Mouse (Mus musculus) layer of hippocampus, postnatal 36 days (tissue): Measurements from ENCODE around the gene Amotl1. TPM values are rescaled to one million over a fixed set of nuclear protein-coding genes. Genes with fewer than 3 reads are reported as not detected.

ENCODE experiments used
- DNase-seq, 2 experiments: peaks; one replicate each; pipeline ENCODE4 v3.0.0; 2022
- total RNA-seq, 2 experiments: library from RNA; stranded (reverse); gene quantifications; 2 replicates each; pipeline ENCODE4 v1.2.3; 2021

Gene Amotl1
- total RNA-seq, 2 experiments from 2014 or later, result 14.3 to 16.1 TPM

GRCm38 (mm10) chr9:14544034-14544757 is 100.7 kb downstream of the Amotl1 start:
- DNase-seq, result no peak

DNA sequence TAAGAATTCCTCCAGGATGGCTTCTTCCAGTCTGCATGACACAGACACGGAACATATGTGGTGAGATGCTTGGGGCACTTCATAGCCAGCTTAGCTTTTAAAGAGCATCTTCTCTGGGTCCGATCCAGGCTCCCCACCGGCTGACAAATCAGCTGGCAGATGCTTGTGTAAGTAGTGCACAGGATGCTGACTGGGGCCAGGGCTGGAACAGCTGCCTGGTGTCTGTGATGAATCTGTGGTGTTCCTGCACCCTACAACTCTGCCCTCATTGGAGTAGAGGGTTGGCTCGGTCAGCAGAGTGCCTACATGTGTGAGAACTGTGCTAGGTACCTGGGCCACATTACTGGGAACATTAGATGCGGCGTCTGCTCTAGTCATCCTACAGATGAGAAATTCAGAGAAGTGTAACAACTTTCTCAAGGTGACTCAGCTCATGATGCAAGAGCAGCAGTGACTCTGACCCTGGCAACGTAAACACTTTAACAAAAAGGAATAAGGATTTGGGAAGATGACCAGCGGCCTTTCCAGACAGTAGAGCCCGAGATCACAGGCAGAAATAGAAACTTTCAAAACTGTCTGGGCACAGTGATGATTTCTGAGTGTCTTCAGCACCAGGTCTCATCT is 109.9 kb downstream of the Amotl1 start:
- no peak for DNase-seq

- no peak for DNase-seq
Measured at GRCm38 (mm10) chr9:14533659-14534058, 111.2 kb downstream of the Amotl1 start.

GRCm38 (mm10) chr9:14532283-14532682 is 112.6 kb downstream of the Amotl1 start:
- DNase-seq, result no peak

- no peak for DNase-seq
Measured at GRCm38 (mm10) chr9:14530004-14530403, 114.9 kb downstream of the Amotl1 start.

DNA sequence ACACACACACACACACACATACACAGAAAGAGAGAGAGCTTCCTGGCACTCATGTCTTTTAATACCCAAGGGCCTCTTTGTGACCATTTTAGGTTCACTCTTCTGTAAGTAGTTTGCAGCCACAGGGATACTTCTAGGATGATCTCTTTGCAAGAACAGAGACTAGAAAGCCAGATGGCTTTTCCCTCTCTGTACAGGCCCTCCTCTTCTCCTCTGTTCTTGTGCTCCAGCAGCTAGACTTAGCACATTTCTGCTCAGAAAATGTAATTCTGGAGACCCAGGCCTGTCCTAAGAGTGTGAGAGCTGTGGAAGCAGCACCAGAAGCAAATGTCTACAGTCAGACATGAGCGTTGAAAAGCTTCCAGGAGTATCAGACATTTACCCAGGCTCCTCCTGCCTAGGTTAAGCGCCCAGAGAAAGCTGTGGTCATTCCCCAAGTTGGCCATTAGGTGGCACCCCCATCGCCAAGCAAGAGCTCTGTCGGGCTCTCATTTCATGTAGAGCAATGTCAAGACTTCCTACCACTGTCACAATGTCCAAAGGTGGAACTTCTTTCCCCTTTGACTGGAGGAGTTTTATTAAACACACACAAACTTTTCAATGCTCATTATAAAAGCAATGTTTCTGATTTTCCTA is 121.3 kb downstream of the Amotl1 start:
- DNase-seq, result peak; percentile 76 to 81

GRCm38 (mm10) chr9:14521695-14522094 is 123.2 kb downstream of the Amotl1 start:
- DNase-seq, result no peak

DNA sequence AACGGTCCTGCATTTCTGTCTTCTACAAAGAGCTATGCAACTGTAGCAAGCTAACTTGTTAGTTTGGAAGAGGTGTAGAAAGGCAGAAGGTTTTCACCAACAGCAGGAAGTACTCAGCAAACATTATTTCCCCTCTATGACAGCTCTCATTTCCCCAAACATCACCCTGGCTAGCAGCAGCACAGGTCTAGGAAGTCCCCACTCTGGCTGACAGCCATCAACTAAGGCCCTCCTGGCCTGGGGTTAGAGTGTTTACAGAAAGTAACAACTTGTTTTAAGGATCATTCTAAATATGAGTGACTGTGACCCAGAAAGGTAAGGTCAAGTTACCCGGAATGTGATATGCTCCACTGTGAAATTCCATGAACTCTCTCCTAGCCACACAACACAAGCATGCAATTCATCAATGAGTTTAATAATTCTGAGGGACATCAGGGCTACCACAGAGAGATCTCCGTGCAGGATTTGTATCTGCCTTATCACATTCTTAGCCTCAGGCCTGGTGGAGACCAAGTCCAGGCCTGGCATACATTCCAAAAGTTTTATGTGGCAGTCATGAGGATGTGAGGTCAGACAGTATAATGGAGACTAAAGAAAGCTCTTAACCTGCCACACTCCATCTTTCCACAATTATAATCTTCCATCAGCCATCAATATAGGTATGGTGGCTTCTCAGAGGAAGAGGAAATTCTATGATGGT is 123.7 kb downstream of the Amotl1 start:
- DNase-seq, result no peak

DNA sequence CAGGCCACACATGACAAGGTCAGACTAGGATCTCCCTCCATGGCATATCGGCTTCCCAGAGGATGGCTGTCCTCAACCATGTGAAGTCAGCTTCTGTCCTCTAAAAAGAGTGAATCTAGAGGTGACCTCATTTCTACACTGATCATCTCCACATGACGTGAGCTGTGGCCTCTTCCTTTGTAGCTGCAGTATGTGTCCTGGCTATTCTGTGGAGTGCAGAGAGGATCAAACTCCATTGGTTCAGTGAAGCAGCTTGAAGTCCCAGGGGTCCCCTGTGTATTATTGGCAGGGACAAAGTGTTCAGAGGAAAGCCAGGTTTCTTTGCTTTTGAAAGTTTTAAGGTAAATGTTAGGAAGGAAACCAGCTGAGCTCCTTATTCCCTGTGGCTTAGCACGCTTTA is 126.8 kb downstream of the Amotl1 start:
- DNase-seq, result no peak

DNA sequence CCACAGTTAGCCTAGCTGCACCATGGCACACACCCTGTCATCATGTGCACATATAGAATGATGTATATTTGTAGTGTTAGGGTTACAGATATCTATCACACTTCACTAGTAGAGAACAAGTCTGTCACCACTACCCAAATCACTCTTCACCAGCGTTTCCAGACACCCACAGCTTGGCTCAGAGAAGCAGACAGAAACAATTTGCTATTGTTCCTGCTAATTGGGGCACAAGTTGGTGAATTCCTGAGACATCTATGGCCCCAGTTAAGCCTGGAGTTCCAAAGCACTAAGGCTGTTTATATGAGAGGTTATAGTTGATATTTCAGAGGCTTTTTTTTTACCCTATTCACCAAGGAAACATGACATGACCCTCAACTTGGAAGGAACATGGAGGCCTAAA is 127.6 kb downstream of the Amotl1 start:
- no peak for DNase-seq

DNA sequence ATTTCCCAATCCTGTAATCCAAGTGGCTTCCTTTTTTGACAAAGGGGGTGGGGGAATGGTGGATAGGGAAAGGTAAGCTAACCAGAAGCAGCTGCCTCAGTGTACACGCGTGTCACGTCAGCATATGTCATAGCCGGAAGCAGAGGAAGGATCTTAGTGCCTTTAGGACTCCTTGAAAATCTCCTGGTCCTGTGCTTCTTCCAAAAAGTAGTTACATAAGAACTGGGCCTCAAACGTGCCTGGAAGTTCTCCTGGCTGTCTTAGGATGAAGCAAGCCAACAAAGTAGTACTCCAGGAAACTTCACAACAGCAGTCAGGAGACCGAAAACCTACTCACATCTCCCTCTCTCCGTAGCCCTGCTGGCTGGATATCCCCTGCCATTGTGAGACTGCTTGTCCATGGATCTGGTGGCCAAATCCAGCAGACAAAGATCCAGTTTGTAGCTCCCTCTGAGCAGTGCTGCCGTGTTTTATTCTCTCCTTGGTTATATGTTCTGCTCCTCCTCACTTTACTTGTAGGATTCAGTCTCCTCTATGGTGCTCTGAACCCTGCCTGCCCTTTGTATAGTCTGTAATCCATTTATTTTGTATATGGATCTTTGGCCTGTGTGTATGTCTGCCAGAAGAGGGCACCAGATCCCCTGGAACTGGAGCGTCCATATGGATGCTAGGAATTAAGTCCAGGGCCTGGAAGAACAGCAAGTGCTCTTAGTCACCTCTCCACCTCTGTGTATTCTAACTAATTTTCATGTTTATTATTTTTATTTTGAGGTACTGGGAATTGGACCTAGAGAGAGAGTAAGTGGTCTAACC is 132.0 kb downstream of the Amotl1 start:
- DNase-seq, result peak in 1 of 2 experiments; percentile 19

DNA sequence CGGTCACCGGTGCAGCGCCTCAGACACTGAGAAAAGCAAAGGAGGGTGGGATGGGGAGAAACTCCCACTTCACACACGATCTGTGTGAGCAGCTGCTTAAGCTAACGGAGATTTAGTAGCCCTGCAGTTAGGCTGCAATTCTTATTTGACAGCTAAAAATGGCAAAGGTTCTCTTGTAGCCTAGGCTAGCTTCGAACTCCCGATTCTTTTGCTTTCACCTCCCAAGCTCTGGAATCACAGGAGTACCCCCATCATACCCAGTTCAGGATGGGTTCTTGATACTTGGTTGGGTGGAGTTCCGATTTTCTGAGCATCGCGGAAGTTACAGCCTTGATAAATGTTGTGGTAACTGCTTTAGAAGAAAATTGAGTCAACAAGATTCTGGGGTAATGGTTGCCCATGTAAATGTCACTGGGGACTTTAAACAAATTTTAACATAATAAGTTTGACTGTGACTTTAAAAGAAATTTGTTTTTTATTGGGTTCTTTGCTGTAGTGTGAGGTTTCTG is 143.9 kb downstream of the Amotl1 start:
- no peak for DNase-seq

- peak; percentile 88 to 92 for DNase-seq
Measured at GRCm38 (mm10) chr9:14500023-14500915, 144.6 kb downstream of the Amotl1 start, which contains the start of the genes Kdm4d and Cwc15. TSS of gene Kdm4d (minus strand) at chr9:14500482. TSS of gene Cwc15 (plus strand) at chr9:14500617.

- DNase-seq, result no peak
Measured at GRCm38 (mm10) chr9:14498896-14499705, 145.8 kb downstream of the Amotl1 start.

Other genes starting within 250 kb of the Amotl1 start
- 1 to 10 TPM in 1 of 2 experiments, under 1 TPM in 1; 0.97 to 1.3 TPM for gene Kdm4d, start 144.6 kb downstream of the Amotl1 start, total RNA-seq
- gene Cwc15, start 144.4 kb downstream of the Amotl1 start, total RNA-seq, result 10 to 100 TPM; 82.5 to 83.3 TPM
- gene Piwil4, start 95.7 kb upstream of the Amotl1 start, total RNA-seq, result not detected
- gene Fut4, start 107.3 kb upstream of the Amotl1 start, total RNA-seq, result under 1 TPM; 0.15 to 0.18 TPM
- gene 1700012B09Rik, start 126.0 kb upstream of the Amotl1 start, total RNA-seq, result not detected
- gene Mre11a, start 139.6 kb upstream of the Amotl1 start, total RNA-seq, result 10 to 100 TPM; 13.6 to 14.6 TPM
- gene Ankrd49, start 139.8 kb upstream of the Amotl1 start, total RNA-seq, result 10 to 100 TPM; 12.7 to 19.6 TPM
- gene Gpr83, start 215.2 kb upstream of the Amotl1 start, total RNA-seq, result 10 to 100 TPM; 13.0 to 13.8 TPM